Mouse (Mus musculus): ENCODE data around the gene Ppp2r5a.

GRCm38 (mm10) chr1:191307766-191308455 is 95.2 kb downstream of the Ppp2r5a start:
- TF ChIP-seq POLR2A (IDR thresholded peaks at IDR 0.05; ENCODE audit: control insufficient read depth, extremely low read depth, insufficient read depth, low read length, poor library complexity) (no peak), CTCF (IDR thresholded peaks at IDR 0.05; ENCODE audit: borderline replicate concordance, control insufficient read depth, extremely low read depth, insufficient read depth, low read length, poor library complexity) (no peak)
